Mouse (Mus musculus) embryonic facial prominence, embryonic 10.5 days (tissue): Measurements from ENCODE around the gene Snrpd3. TPM values are rescaled to one million over a fixed set of nuclear protein-coding genes. Genes with fewer than 3 reads are reported as not detected.
"Not testable (repeated sequence)": the region's sequence is repeated elsewhere in the genome, so short reads cannot be mapped to it uniquely, and the experiment has no call there.

Source experiments
- DNase-seq: peaks from one replicate; pipeline ENCODE4 v3.0.0-alpha.2; 2017; ENCODE audit warnings: low spot score
- H3K27ac ChIP-seq: fragments of 300-500 bp; sonication (generic); replicated peaks from 2 replicates; pipeline ENCODE4 v1.5.1; 2016; ENCODE audit warnings: mild to moderate bottlenecking
- H3K27me3 ChIP-seq: fragments of 300-500 bp; sonication (generic); replicated peaks from 2 replicates; pipeline ENCODE4 v1.6.1; 2016; ENCODE audit warnings: low read depth, mild to moderate bottlenecking; ENCODE audit not compliant: poor library complexity, severe bottlenecking
- H3K36me3 ChIP-seq: fragments of 300-500 bp; sonication (generic); replicated peaks from 2 replicates; pipeline ENCODE4 v1.6.1; 2016; ENCODE audit warnings: mild to moderate bottlenecking, moderate library complexity
- H3K4me1 ChIP-seq: fragments of 300-500 bp; sonication (generic); 2 replicates; pipeline ENCODE4 v1.6.1; 2016
- H3K4me3 ChIP-seq: fragments of 300-500 bp; sonication (generic); 2 replicates; pipeline ENCODE4 v1.5.1; 2016; ENCODE audit warnings: mild to moderate bottlenecking, moderate library complexity
- H3K9me3 ChIP-seq: fragments of 300-500 bp; sonication (generic); 2 replicates; pipeline ENCODE4 v1.6.1; 2016; ENCODE audit warnings: mild to moderate bottlenecking
- WGBS: fragments of 180-500 bp; shearing (Covaris S2); methylation state at CpG from one replicate; pipeline ENCODE4 v1.1.7; 2016; 5-methylcytosine and 5-hydroxymethylcytosine counted together
- polyA plus RNA-seq: library from polyadenylated mRNA; unstranded; fragments of >200 nt; fragmentation: Nextera tagmentation; extraction: Ambion mirVana; gene quantifications from 2 replicates; pipeline ENCODE4 v1.2.1, GENCODE M21; 2016

The Snrpd3 gene
- polyA plus RNA-seq, 1 experiment from 2014 or later = 297 TPM

- no peak overlapping the region for H3K4me3 ChIP-seq
- DNase-seq = no peak
- no peak overlapping the region for H3K27ac ChIP-seq
- 64% methylated on average over 3 of the region's 3 CpGs for WGBS
- no peaks in the 10 kb centered on the region for H3K27me3 ChIP-seq
- H3K9me3 ChIP-seq = no peaks in the 10 kb centered on the region
- no peaks in the 10 kb centered on the region for H3K36me3 ChIP-seq
- H3K4me1 ChIP-seq = no peaks in the 10 kb centered on the region
Measured at GRCm38 (mm10) chr10:75487131-75487530, 30.2 kb upstream of the Snrpd3 start.

GRCm38 (mm10) chr10:75489522-75489921, 27.8 kb upstream of the Snrpd3 start:
- Histone ChIP-seq H3K27me3 (no peaks in the 10 kb centered on the region), H3K4me3 (no peak overlapping the region), H3K4me1 (no peaks in the 10 kb centered on the region), H3K36me3 (no peaks in the 10 kb centered on the region), H3K27ac (no peak overlapping the region), H3K9me3 (no peaks in the 10 kb centered on the region)
- WGBS = 90% methylated on average over 2 of the region's 2 CpGs
- no peak for DNase-seq

- H3K36me3 ChIP-seq = no peaks in the 10 kb centered on the region
- WGBS = 86% methylated on average over 2 of the region's 2 CpGs
- DNase-seq = no peak
- H3K27me3 ChIP-seq = no peaks in the 10 kb centered on the region
- no peak overlapping the region for H3K4me3 ChIP-seq
- no peaks in the 10 kb centered on the region for H3K4me1 ChIP-seq
- H3K27ac ChIP-seq = no peak overlapping the region
- H3K9me3 ChIP-seq = no peaks in the 10 kb centered on the region
Measured at GRCm38 (mm10) chr10:75490731-75491130, 26.6 kb upstream of the Snrpd3 start.

GRCm38 (mm10) chr10:75491234-75491935, 26.0 kb upstream of the Snrpd3 start:
- 84% methylated on average over 3 of the region's 3 CpGs for WGBS
- Histone ChIP-seq H3K27ac (no peak overlapping the region), H3K36me3 (no peaks in the 10 kb centered on the region), H3K4me1 (no peaks in the 10 kb centered on the region), H3K9me3 (no peaks in the 10 kb centered on the region), H3K27me3 (no peaks in the 10 kb centered on the region), H3K4me3 (no peak overlapping the region)
- no peak for DNase-seq

GRCm38 (mm10) chr10:75491936-75492262, 25.5 kb upstream of the Snrpd3 start:
- DNase-seq = no peak
- no peaks in the 10 kb centered on the region for H3K27me3 ChIP-seq
- WGBS = 80% methylated on average over 2 of the region's 2 CpGs
- H3K4me1 ChIP-seq = no peaks in the 10 kb centered on the region
- no peaks in the 10 kb centered on the region for H3K9me3 ChIP-seq
- no peak overlapping the region for H3K4me3 ChIP-seq
- no peaks in the 10 kb centered on the region for H3K36me3 ChIP-seq
- H3K27ac ChIP-seq = no peak overlapping the region

- Histone ChIP-seq H3K27ac (no peak overlapping the region), H3K9me3 (no peaks in the 10 kb centered on the region), H3K27me3 (no peaks in the 10 kb centered on the region), H3K4me3 (no peak overlapping the region), H3K36me3 (no peaks in the 10 kb centered on the region), H3K4me1 (no peaks in the 10 kb centered on the region)
- 74% methylated on average over 6 of the region's 6 CpGs for WGBS
- DNase-seq = no peak
Measured at GRCm38 (mm10) chr10:75495304-75495703, 22.0 kb upstream of the Snrpd3 start.

GRCm38 (mm10) chr10:75495921-75496320, 21.4 kb upstream of the Snrpd3 start:
- H3K9me3 ChIP-seq = no peaks in the 10 kb centered on the region
- H3K4me3 ChIP-seq = no peak overlapping the region
- H3K36me3 ChIP-seq = no peaks in the 10 kb centered on the region
- no peak for DNase-seq
- H3K27me3 ChIP-seq = no peaks in the 10 kb centered on the region
- H3K4me1 ChIP-seq = no peaks in the 10 kb centered on the region
- H3K27ac ChIP-seq = no peak overlapping the region

- not testable (repeated sequence) for H3K36me3 ChIP-seq, H3K4me1 ChIP-seq, DNase-seq, H3K27ac ChIP-seq, H3K27me3 ChIP-seq, H3K4me3 ChIP-seq, H3K9me3 ChIP-seq
- WGBS = 80% methylated on average over 7 of the region's 7 CpGs
Measured at GRCm38 (mm10) chr10:75499214-75499613, 18.1 kb upstream of the Snrpd3 start.

- DNase-seq = no peak
- H3K4me3 ChIP-seq = no peak overlapping the region
- H3K27me3 ChIP-seq = no peaks in the 10 kb centered on the region
- no peaks in the 10 kb centered on the region; the same call in 1 of the 2 replicates for H3K36me3 ChIP-seq
- no peak overlapping the region for H3K27ac ChIP-seq
- 0 out of 2 replicates have a peak, but pooled peaks cover 3% of the 10 kb centered on the region for H3K9me3 ChIP-seq
- no peaks in the 10 kb centered on the region for H3K4me1 ChIP-seq
- 57% methylated on average over 3 of the region's 3 CpGs for WGBS
Measured at GRCm38 (mm10) chr10:75499791-75500190, 17.6 kb upstream of the Snrpd3 start.

GRCm38 (mm10) chr10:75500345-75500744, 17.0 kb upstream of the Snrpd3 start:
- Histone ChIP-seq H3K9me3 (0 out of 2 replicates have a peak, but pooled peaks cover 3% of the 10 kb centered on the region), H3K27ac (no peak overlapping the region), H3K36me3 (no peaks in the 10 kb centered on the region; the same call in 1 of the 2 replicates), H3K4me3 (no peak overlapping the region), H3K27me3 (no peaks in the 10 kb centered on the region), H3K4me1 (no peaks in the 10 kb centered on the region)
- 73% methylated on average over 7 of the region's 7 CpGs for WGBS
- no peak for DNase-seq

GRCm38 (mm10) chr10:75501641-75502040, 15.7 kb upstream of the Snrpd3 start:
- WGBS = 94% methylated on average over 1 of the region's 1 CpGs

GRCm38 (mm10) chr10:75503692-75504091, 13.7 kb upstream of the Snrpd3 start:
- WGBS = 93% methylated on average over 7 of the region's 7 CpGs
- no peak overlapping the region for H3K27ac ChIP-seq
- peaks cover 26% of the 10 kb centered on the region for H3K36me3 ChIP-seq
- DNase-seq = no peak
- H3K4me3 ChIP-seq = no peak overlapping the region
- H3K27me3 ChIP-seq = no peaks in the 10 kb centered on the region
- 0 out of 2 replicates have a peak, but pooled peaks cover 3% of the 10 kb centered on the region for H3K9me3 ChIP-seq
- no peaks in the 10 kb centered on the region for H3K4me1 ChIP-seq

More at GRCm38 (mm10) chr10:75501641-75502040, 15.7 kb upstream of the Snrpd3 start:
- no peak for DNase-seq
- H3K4me3 ChIP-seq = no peak overlapping the region
- peaks cover 5% of the 10 kb centered on the region for H3K36me3 ChIP-seq
- H3K27me3 ChIP-seq = no peaks in the 10 kb centered on the region
- 0 out of 2 replicates have a peak, but pooled peaks cover 3% of the 10 kb centered on the region for H3K9me3 ChIP-seq
- H3K27ac ChIP-seq = no peak overlapping the region
- H3K4me1 ChIP-seq = no peaks in the 10 kb centered on the region

- H3K9me3 ChIP-seq = 0 out of 2 replicates have a peak, but pooled peaks cover 3% of the 10 kb centered on the region
- no peak overlapping the region for H3K4me3 ChIP-seq
- H3K36me3 ChIP-seq = peaks cover 34% of the 10 kb centered on the region
- DNase-seq = no peak
- no peaks in the 10 kb centered on the region for H3K4me1 ChIP-seq
- 82% methylated on average over 8 of the region's 8 CpGs for WGBS
- no peak overlapping the region for H3K27ac ChIP-seq
- no peaks in the 10 kb centered on the region for H3K27me3 ChIP-seq
Measured at GRCm38 (mm10) chr10:75504234-75505129, 12.9 kb upstream of the Snrpd3 start.
